Mouse (Mus musculus): ENCODE data around the gene Gm15091. TPM values are rescaled to one million over a fixed set of nuclear protein-coding genes. Genes with fewer than 3 reads are reported as not detected.
"Not testable (repeated sequence)": the region's sequence is repeated elsewhere in the genome, so short reads cannot be mapped to it uniquely, and the experiment has no call there.

Gm15091 gene
- total RNA-seq (2021) = not detected

GRCm38 (mm10) chrX:149941355-149941754, at the start of gene Gm15091:
TSS of gene Gm15091 (plus strand) at chrX:149941655.
- DNase-seq = not testable (repeated sequence)

Other genes starting within 250 kb of the Gm15091 start
- not detected for gene Gm15097, start 157.2 kb upstream of the Gm15091 start, total RNA-seq (2021)

All from layer of hippocampus, postnatal 36 days (tissue).